Mouse (Mus musculus): ENCODE measurements around the gene Cers5. TPM values are rescaled to one million over a fixed set of nuclear protein-coding genes. Genes with fewer than 3 reads are reported as not detected.
"Not testable (repeated sequence)": the region's sequence is repeated elsewhere in the genome, so short reads cannot be mapped to it uniquely, and the experiment has no call there.

Cers5 gene
- polyA plus RNA-seq, 1 experiment from 2014 or later = 32.3 TPM

- DNase-seq (ENCODE audit: low spot score) (no peak), ATAC-seq (replicated peaks; ENCODE audit: low FRiP score) (no peak)
- H3K4me2 ChIP-seq = no peak overlapping the region
- H3K4me1 ChIP-seq (replicated peaks; ENCODE audit: control insufficient read depth, insufficient read depth, low read length) = no peaks in the 10 kb centered on the region
- WGBS = 87% methylated on average over 2 of the region's 2 CpGs
- no peak overlapping the region for H3K9ac ChIP-seq (ENCODE audit: low read depth, low read length)
- no peaks in the 10 kb centered on the region for H3K27me3 ChIP-seq (replicated peaks; ENCODE audit: control insufficient read depth, insufficient read depth, low read length)
- H3K9me3 ChIP-seq (ENCODE audit: control insufficient read depth, low read length) = no peaks in the 10 kb centered on the region
- no peak overlapping the region for H3K4me3 ChIP-seq (ENCODE audit: low read depth, low read length)
- H3K36me3 ChIP-seq (ENCODE audit: control insufficient read depth, insufficient read depth, low read length) = peaks cover 13% of the 10 kb centered on the region; the same call in 1 of the 2 replicates
- H3K27ac ChIP-seq (ENCODE audit: low read depth, low read length) = no peak overlapping the region
These were observed 37.1 kb downstream of the Cers5 start for GRCm38 (mm10) chr15:99735631-99736030.

GRCm38 (mm10) chr15:99733186-99733585 is 39.5 kb downstream of the Cers5 start:
- H3K4me3 ChIP-seq (ENCODE audit: low read depth, low read length) = no peak overlapping the region
- H3K9me3 ChIP-seq (ENCODE audit: control insufficient read depth, low read length) = peaks cover 5% of the 10 kb centered on the region; the same call in 1 of the 2 replicates
- WGBS = 94% methylated on average over 5 of the region's 5 CpGs
- no peak for DNase-seq (ENCODE audit: low spot score)
- H3K4me1 ChIP-seq (replicated peaks; ENCODE audit: control insufficient read depth, insufficient read depth, low read length) = no peaks in the 10 kb centered on the region
- H3K36me3 ChIP-seq (ENCODE audit: control insufficient read depth, insufficient read depth, low read length) = peaks cover 18% of the 10 kb centered on the region; the same call in 1 of the 2 replicates
- no peaks in the 10 kb centered on the region for H3K27me3 ChIP-seq (replicated peaks; ENCODE audit: control insufficient read depth, insufficient read depth, low read length)
- H3K27ac ChIP-seq (ENCODE audit: low read depth, low read length) = no peak overlapping the region
- H3K9ac ChIP-seq (ENCODE audit: low read depth, low read length) = no peak overlapping the region
- ATAC-seq (replicated peaks; ENCODE audit: low FRiP score) = no peak
- H3K4me2 ChIP-seq = no peak overlapping the region

- no peak overlapping the region for H3K4me2 ChIP-seq
- WGBS = 88% methylated on average over 3 of the region's 3 CpGs
- H3K4me1 ChIP-seq (replicated peaks; ENCODE audit: control insufficient read depth, insufficient read depth, low read length) = 0 out of 2 replicates have a peak, but pooled peaks cover 1% of the 10 kb centered on the region
- H3K9me3 ChIP-seq (ENCODE audit: control insufficient read depth, low read length) = peaks cover 5% of the 10 kb centered on the region; the same call in 1 of the 2 replicates
- no peak overlapping the region for H3K4me3 ChIP-seq (ENCODE audit: low read depth, low read length)
- ATAC-seq (replicated peaks; ENCODE audit: low FRiP score) = no peak
- no peaks in the 10 kb centered on the region for H3K27me3 ChIP-seq (replicated peaks; ENCODE audit: control insufficient read depth, insufficient read depth, low read length)
- H3K27ac ChIP-seq (ENCODE audit: low read depth, low read length) = no peak overlapping the region
- H3K36me3 ChIP-seq (ENCODE audit: control insufficient read depth, insufficient read depth, low read length) = peaks cover 21% of the 10 kb centered on the region
- no peak for DNase-seq (ENCODE audit: low spot score)
- H3K9ac ChIP-seq (ENCODE audit: low read depth, low read length) = no peak overlapping the region
These were observed 41.0 kb downstream of the Cers5 start for GRCm38 (mm10) chr15:99731678-99732077.

GRCm38 (mm10) chr15:99731167-99731566 is 41.5 kb downstream of the Cers5 start:
- Histone ChIP-seq H3K9ac (ENCODE audit: low read depth, low read length) (no peak overlapping the region), H3K36me3 (ENCODE audit: control insufficient read depth, insufficient read depth, low read length) (peaks cover 20% of the 10 kb centered on the region), H3K9me3 (ENCODE audit: control insufficient read depth, low read length) (peaks cover 5% of the 10 kb centered on the region; the same call in 1 of the 2 replicates), H3K27me3 (replicated peaks; ENCODE audit: control insufficient read depth, insufficient read depth, low read length) (no peaks in the 10 kb centered on the region), H3K4me2 (no peak overlapping the region), H3K4me3 (ENCODE audit: low read depth, low read length) (no peak overlapping the region), H3K27ac (ENCODE audit: low read depth, low read length) (no peak overlapping the region), H3K4me1 (replicated peaks; ENCODE audit: control insufficient read depth, insufficient read depth, low read length) (0 out of 2 replicates have a peak, but pooled peaks cover 4% of the 10 kb centered on the region)
- WGBS = 87% methylated on average over 2 of the region's 2 CpGs
- ATAC-seq (replicated peaks; ENCODE audit: low FRiP score) (no peak), DNase-seq (ENCODE audit: low spot score) (no peak)

GRCm38 (mm10) chr15:99729056-99729783 is 43.5 kb downstream of the Cers5 start:
- no peak for DNase-seq (ENCODE audit: low spot score)
- ATAC-seq (replicated peaks; ENCODE audit: low FRiP score) = no peak
- H3K36me3 ChIP-seq (ENCODE audit: control insufficient read depth, insufficient read depth, low read length) = peaks cover 20% of the 10 kb centered on the region
- H3K4me3 ChIP-seq (ENCODE audit: low read depth, low read length) = no peak overlapping the region
- no peaks in the 10 kb centered on the region for H3K27me3 ChIP-seq (replicated peaks; ENCODE audit: control insufficient read depth, insufficient read depth, low read length)
- H3K4me1 ChIP-seq (replicated peaks; ENCODE audit: control insufficient read depth, insufficient read depth, low read length) = peaks cover 12% of the 10 kb centered on the region
- H3K9ac ChIP-seq (ENCODE audit: low read depth, low read length) = no peak overlapping the region
- WGBS = 98% methylated on average over 3 of the region's 4 CpGs
- H3K4me2 ChIP-seq = no peak overlapping the region
- peaks cover 5% of the 10 kb centered on the region; the same call in 1 of the 2 replicates for H3K9me3 ChIP-seq (ENCODE audit: control insufficient read depth, low read length)
- no peak overlapping the region for H3K27ac ChIP-seq (ENCODE audit: low read depth, low read length)

- WGBS = 91% methylated on average over 5 of the region's 5 CpGs
- Histone ChIP-seq H3K27me3 (replicated peaks; ENCODE audit: control insufficient read depth, insufficient read depth, low read length) (no peaks in the 10 kb centered on the region), H3K4me2 (no peak overlapping the region), H3K9me3 (ENCODE audit: control insufficient read depth, low read length) (peaks cover 5% of the 10 kb centered on the region; the same call in 1 of the 2 replicates), H3K36me3 (ENCODE audit: control insufficient read depth, insufficient read depth, low read length) (peaks cover 20% of the 10 kb centered on the region), H3K9ac (ENCODE audit: low read depth, low read length) (no peak overlapping the region), H3K4me3 (ENCODE audit: low read depth, low read length) (no peak overlapping the region), H3K4me1 (replicated peaks; ENCODE audit: control insufficient read depth, insufficient read depth, low read length) (peaks cover 22% of the 10 kb centered on the region), H3K27ac (ENCODE audit: low read depth, low read length) (no peak overlapping the region)
- ATAC-seq (replicated peaks; ENCODE audit: low FRiP score) (no peak), DNase-seq (ENCODE audit: low spot score) (no peak)
These were observed 44.5 kb downstream of the Cers5 start for GRCm38 (mm10) chr15:99728211-99728610.

- H3K4me3 ChIP-seq (ENCODE audit: low read depth, low read length) = no peak overlapping the region
- ATAC-seq (replicated peaks; ENCODE audit: low FRiP score) = no peak
- H3K4me1 ChIP-seq (replicated peaks; ENCODE audit: control insufficient read depth, insufficient read depth, low read length) = peaks cover 27% of the 10 kb centered on the region
- no peak for DNase-seq (ENCODE audit: low spot score)
- no peaks in the 10 kb centered on the region for H3K27me3 ChIP-seq (replicated peaks; ENCODE audit: control insufficient read depth, insufficient read depth, low read length)
- whole genome bisulfite sequencing = 95% methylated on average over 12 of the region's 12 CpGs
- no peak overlapping the region for H3K9ac ChIP-seq (ENCODE audit: low read depth, low read length)
- H3K36me3 ChIP-seq (ENCODE audit: control insufficient read depth, insufficient read depth, low read length) = peaks cover 20% of the 10 kb centered on the region
- H3K9me3 ChIP-seq (ENCODE audit: control insufficient read depth, low read length) = peaks cover 5% of the 10 kb centered on the region; the same call in 1 of the 2 replicates
- no peak overlapping the region for H3K27ac ChIP-seq (ENCODE audit: low read depth, low read length)
- no peak overlapping the region for H3K4me2 ChIP-seq
These were observed 45.2 kb downstream of the Cers5 start for GRCm38 (mm10) chr15:99727525-99727924.

GRCm38 (mm10) chr15:99727039-99727438 is 45.6 kb downstream of the Cers5 start:
- not testable (repeated sequence) for H3K27ac ChIP-seq (ENCODE audit: low read depth, low read length); H3K9me3 ChIP-seq (ENCODE audit: control insufficient read depth, low read length); H3K4me2 ChIP-seq; H3K27me3 ChIP-seq (replicated peaks; ENCODE audit: control insufficient read depth, insufficient read depth, low read length); H3K9ac ChIP-seq (ENCODE audit: low read depth, low read length); DNase-seq (ENCODE audit: low spot score); ATAC-seq (replicated peaks; ENCODE audit: low FRiP score)
- 84% methylated on average over 4 of the region's 5 CpGs for whole genome bisulfite sequencing
- Histone ChIP-seq H3K36me3 (ENCODE audit: control insufficient read depth, insufficient read depth, low read length) (peaks cover 20% of the 10 kb centered on the region), H3K4me1 (replicated peaks; ENCODE audit: control insufficient read depth, insufficient read depth, low read length) (peaks cover 29% of the 10 kb centered on the region), H3K4me3 (ENCODE audit: low read depth, low read length) (peak overlapping the region; percentile 88; the same call in 1 of the 2 replicates)

GRCm38 (mm10) chr15:99726549-99726948 is 46.1 kb downstream of the Cers5 start:
- DNase-seq (ENCODE audit: low spot score) (no peak), ATAC-seq (replicated peaks; ENCODE audit: low FRiP score) (no peak)
- no peaks in the 10 kb centered on the region for H3K27me3 ChIP-seq (replicated peaks; ENCODE audit: control insufficient read depth, insufficient read depth, low read length)
- H3K4me1 ChIP-seq (replicated peaks; ENCODE audit: control insufficient read depth, insufficient read depth, low read length) = peaks cover 30% of the 10 kb centered on the region
- H3K36me3 ChIP-seq (ENCODE audit: control insufficient read depth, insufficient read depth, low read length) = peaks cover 20% of the 10 kb centered on the region
- no peak overlapping the region for H3K27ac ChIP-seq (ENCODE audit: low read depth, low read length)
- H3K4me2 ChIP-seq = peak overlapping the region; percentile 89
- 76% methylated on average over 2 of the region's 2 CpGs for WGBS
- H3K9me3 ChIP-seq (ENCODE audit: control insufficient read depth, low read length) = peaks cover 5% of the 10 kb centered on the region; the same call in 1 of the 2 replicates
- H3K9ac ChIP-seq (ENCODE audit: low read depth, low read length) = peak overlapping the region; percentile 87
- peak overlapping the region; percentile 88 for H3K4me3 ChIP-seq (ENCODE audit: low read depth, low read length)
